Mouse (Mus musculus): ENCODE data around the gene Sh3pxd2a. TPM values are rescaled to one million over a fixed set of nuclear protein-coding genes. Genes with fewer than 3 reads are reported as not detected.

The Sh3pxd2a gene
- total and polyA plus RNA-seq, 3 experiments, result 1.3 to 4.6 (median 3.2) TPM

- dilution Hi-C loops (cut with MboI; ENCODE audit: extremely low pct_ligation_motif_present, extremely low pct_unique_long_range_greater_than_20kb, low sequenced_read_pairs), result no loop called here
- H3K79me2 ChIP-seq (replicated peaks; ENCODE audit: control insufficient read depth, extremely low read depth, insufficient read depth, poor library complexity, severe bottlenecking), result no peaks in the 10 kb centered on the region
- no peak overlapping the region for H3K9ac ChIP-seq (ENCODE audit: insufficient read depth, low read depth)
- no peak overlapping the region for H3K27ac ChIP-seq (ENCODE audit: insufficient read depth, low read depth)
- no peak for DNase-seq (ENCODE audit: extremely low read depth)
- peaks cover 3% of the 10 kb centered on the region for H3K27me3 ChIP-seq (replicated peaks)
- no peaks in the 10 kb centered on the region for H3K36me3 ChIP-seq (replicated peaks in 1 of 2; ENCODE audit: control insufficient read depth in 1 of 2, insufficient read depth in 1 of 2, low read length in 1 of 2)
- no peak overlapping the region for H3K4me2 ChIP-seq (ENCODE audit: insufficient read depth, low read depth, poor library complexity, severe bottlenecking)
- in situ Hi-C loops (cut with MboI; ENCODE audit: low pct_ligation_motif_present, low pct_unique_long_range_greater_than_20kb, low sequenced_read_pairs), result no loop called here
- TF ChIP-seq TCF12 (IDR thresholded peaks at IDR 0.05; ENCODE audit: low read depth, low read length) (no peak), IRF4 (IDR thresholded peaks at IDR 0.05; ENCODE audit: low read depth, low read length) (no peak), ZC3H11A (IDR thresholded peaks at IDR 0.05; ENCODE audit: low read depth, low read length) (no peak), MEF2A (IDR thresholded peaks at IDR 0.05; ENCODE audit: borderline replicate concordance, low read depth, low read length) (no peak), MAZ (IDR thresholded peaks at IDR 0.05; ENCODE audit: low read depth, low read length) (no peak), RAD21 (IDR thresholded peaks at IDR 0.05; ENCODE audit: low read depth, low read length) (no peak), ZKSCAN1 (IDR thresholded peaks at IDR 0.05; ENCODE audit: borderline replicate concordance, low read depth, low read length) (no peak), POLR2AphosphoS2 (IDR thresholded peaks at IDR 0.05; ENCODE audit: low read depth, low read length) (no peak), USF2 (conservative IDR thresholded peaks at IDR 0.05; ENCODE audit: low read depth, low read length) (no peak), JUND (conservative IDR thresholded peaks at IDR 0.05; ENCODE audit: low read depth, low read length) (no peak), ZNF384 (IDR thresholded peaks at IDR 0.05; ENCODE audit: low read depth, low read length) (no peak), NRF1 (IDR thresholded peaks at IDR 0.05; ENCODE audit: low read depth, low read length) (no peak), BHLHE40 (IDR thresholded peaks at IDR 0.05; ENCODE audit: low read depth, low read length) (no peak), MAFK (IDR thresholded peaks at IDR 0.05; ENCODE audit: insufficient replicate concordance, low read length) (no peak), NELFE (IDR thresholded peaks at IDR 0.05; ENCODE audit: low read depth, low read length) (no peak), SMC3 (IDR thresholded peaks at IDR 0.05; ENCODE audit: low read depth, low read length) (no peak), GABPA (IDR thresholded peaks at IDR 0.05; ENCODE audit: insufficient replicate concordance, low read depth, low read length) (no peak), ELF1 (IDR thresholded peaks at IDR 0.05; ENCODE audit: low read depth, low read length) (no peak)
- peaks cover 0 to 4% of the 10 kb centered on the region in 2 experiments; a peak in 3 of 4 replicates for H3K4me1 ChIP-seq (ENCODE audit: control insufficient read depth in 1 of 2, insufficient read depth in 2 of 2)
- no peaks in the 10 kb centered on the region for H3K9me3 ChIP-seq (replicated peaks; ENCODE audit: low read length)
- no peak overlapping the region for H3K4me3 ChIP-seq (replicated peaks in 1 of 3; ENCODE audit: low read depth in 2 of 3, low read length in 2 of 3, poor library complexity in 1 of 3)
These were observed 216.4 kb downstream of the Sh3pxd2a start for GRCm38 (mm10) chr19:47247791-47248190.

- Histone ChIP-seq H3K27ac (ENCODE audit: insufficient read depth, low read depth) (no peak overlapping the region), H3K9ac (ENCODE audit: insufficient read depth, low read depth) (no peak overlapping the region), H3K79me2 (replicated peaks; ENCODE audit: control insufficient read depth, extremely low read depth, insufficient read depth, poor library complexity, severe bottlenecking) (no peaks in the 10 kb centered on the region), H3K4me2 (ENCODE audit: insufficient read depth, low read depth, poor library complexity, severe bottlenecking) (no peak overlapping the region), H3K27me3 (replicated peaks) (peaks cover 5% of the 10 kb centered on the region), H3K9me3 (replicated peaks; ENCODE audit: low read length) (no peaks in the 10 kb centered on the region), H3K4me1 (ENCODE audit: control insufficient read depth in 1 of 2, insufficient read depth in 2 of 2) (peaks cover 0 to 4% of the 10 kb centered on the region in 2 experiments; a peak in 3 of 4 replicates), H3K4me3 (replicated peaks in 1 of 3; ENCODE audit: low read depth in 2 of 3, low read length in 2 of 3, poor library complexity in 1 of 3) (no peak overlapping the region), H3K36me3 (replicated peaks in 1 of 2; ENCODE audit: control insufficient read depth in 1 of 2, insufficient read depth in 1 of 2, low read length in 1 of 2) (no peaks in the 10 kb centered on the region)
- dilution Hi-C loops (cut with MboI; ENCODE audit: extremely low pct_ligation_motif_present, extremely low pct_unique_long_range_greater_than_20kb, low sequenced_read_pairs), result no loop called here
- in situ Hi-C loops (cut with MboI; ENCODE audit: low pct_ligation_motif_present, low pct_unique_long_range_greater_than_20kb, low sequenced_read_pairs), result no loop called here
- DNase-seq (ENCODE audit: extremely low read depth), result no peak
- TF ChIP-seq ELF1 (IDR thresholded peaks at IDR 0.05; ENCODE audit: low read depth, low read length) (no peak), TCF12 (IDR thresholded peaks at IDR 0.05; ENCODE audit: low read depth, low read length) (no peak), HCFC1 (IDR thresholded peaks at IDR 0.05; ENCODE audit: low read depth, low read length) (no peak), MAZ (IDR thresholded peaks at IDR 0.05; ENCODE audit: low read depth, low read length) (no peak), TBP (conservative IDR thresholded peaks at IDR 0.05; ENCODE audit: low read depth, low read length) (no peak), USF1 (IDR thresholded peaks at IDR 0.05; ENCODE audit: low read depth, low read length) (no peak), MAFK (IDR thresholded peaks at IDR 0.05; ENCODE audit: insufficient replicate concordance, low read length) (no peak), GABPA (IDR thresholded peaks at IDR 0.05; ENCODE audit: insufficient replicate concordance, low read depth, low read length) (no peak), RCOR1 (conservative IDR thresholded peaks at IDR 0.05; ENCODE audit: low read depth, low read length) (no peak), MEF2A (IDR thresholded peaks at IDR 0.05; ENCODE audit: borderline replicate concordance, low read depth, low read length) (no peak), BHLHE40 (IDR thresholded peaks at IDR 0.05; ENCODE audit: low read depth, low read length) (no peak)
These were observed 218.7 kb downstream of the Sh3pxd2a start for GRCm38 (mm10) chr19:47245512-47245911.

All from CH12.LX (cell line).